Mouse (Mus musculus): ENCODE data around the gene Efcab5. TPM values are rescaled to one million over a fixed set of nuclear protein-coding genes. Genes with fewer than 3 reads are reported as not detected.
A peak's percentile ranks its signal among the peaks of the same experiment; 100 is the strongest.
"Not testable (repeated sequence)": the region's sequence is repeated elsewhere in the genome, so short reads cannot be mapped to it uniquely, and the experiment has no call there.

Efcab5 gene
- polyA plus RNA-seq, 1 experiment: 1.1 TPM

DNA sequence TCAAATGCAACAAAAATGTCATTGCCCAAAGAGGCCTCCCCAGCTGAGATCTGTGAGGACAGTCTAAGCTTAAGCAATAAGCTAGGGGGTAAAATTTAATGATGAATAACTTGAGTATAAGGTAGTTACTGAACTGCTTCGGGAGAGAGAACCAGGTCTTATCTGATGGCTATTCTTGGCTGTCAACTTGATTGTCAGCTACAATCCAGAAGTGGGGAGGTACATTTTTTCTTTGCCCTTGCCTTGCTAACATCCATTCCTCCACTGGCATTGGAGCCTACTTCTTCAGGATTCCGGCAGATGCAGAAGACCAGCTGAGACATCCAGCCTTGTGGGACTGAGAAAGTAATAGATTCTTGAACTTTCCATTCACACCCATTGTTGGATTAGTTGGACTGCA is 101.8 kb downstream of the Efcab5 start:
- no peaks in the 10 kb centered on the region for H3K4me1 ChIP-seq (ENCODE audit: control insufficient read depth, insufficient read depth, low read length)
- TF ChIP-seq CTCF (IDR thresholded peaks at IDR 0.05; ENCODE audit: control insufficient read depth, insufficient read depth, low read length) (no peak), POLR2A (IDR thresholded peaks at IDR 0.05; ENCODE audit: borderline replicate concordance, control insufficient read depth, low read depth, low read length) (no peak)
- no peak overlapping the region for H3K27ac ChIP-seq (ENCODE audit: control insufficient read depth, insufficient read depth, low read depth, low read length, poor library complexity)
- no peak overlapping the region for H3K4me3 ChIP-seq (replicated peaks; ENCODE audit: control insufficient read depth, low read depth, low read length)
- WGBS: 75% methylated on average over 2 of the region's 2 CpGs

DNA sequence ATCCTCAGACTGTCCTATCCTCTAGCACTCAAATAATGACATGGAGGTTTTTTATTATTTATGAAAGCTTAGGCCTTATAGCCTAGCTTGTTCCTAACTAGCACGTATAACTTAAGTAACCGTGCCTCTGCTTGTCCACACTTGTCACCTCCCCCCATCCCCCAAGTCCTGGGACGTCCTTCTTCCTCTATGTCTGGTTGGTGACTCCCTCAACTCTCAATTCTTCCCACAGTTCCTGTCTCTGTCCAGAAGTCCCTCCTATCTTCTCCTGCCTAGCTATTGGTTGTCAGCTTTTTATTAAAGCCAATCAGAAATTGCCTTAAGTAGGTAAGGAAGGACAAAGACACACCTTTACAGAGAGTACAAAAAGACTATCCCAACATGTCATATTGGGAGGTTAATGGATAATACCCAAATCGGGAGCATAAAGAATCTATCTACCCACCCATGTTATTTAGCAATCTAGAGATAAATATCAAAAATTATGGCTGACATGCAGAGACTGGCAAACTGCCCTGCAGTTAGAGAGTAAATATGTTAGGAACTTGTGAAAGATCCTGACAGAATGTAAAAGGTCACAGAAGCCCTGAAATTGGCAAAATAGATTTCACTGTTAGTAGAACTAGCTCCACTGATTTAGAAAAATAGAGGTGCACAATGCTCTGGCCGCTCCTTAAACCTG is 104.6 kb downstream of the Efcab5 start:
- TF ChIP-seq POLR2A (IDR thresholded peaks at IDR 0.05; ENCODE audit: borderline replicate concordance, control insufficient read depth, low read depth, low read length) (no peak), CTCF (IDR thresholded peaks at IDR 0.05; ENCODE audit: control insufficient read depth, insufficient read depth, low read length) (no peak)
- Histone ChIP-seq H3K4me1 (ENCODE audit: control insufficient read depth, insufficient read depth, low read length) (no peaks in the 10 kb centered on the region), H3K27ac (ENCODE audit: control insufficient read depth, insufficient read depth, low read depth, low read length, poor library complexity) (no peak overlapping the region), H3K4me3 (replicated peaks; ENCODE audit: control insufficient read depth, low read depth, low read length) (no peak overlapping the region)
- WGBS: 51% methylated on average over 5 of the region's 5 CpGs

DNA sequence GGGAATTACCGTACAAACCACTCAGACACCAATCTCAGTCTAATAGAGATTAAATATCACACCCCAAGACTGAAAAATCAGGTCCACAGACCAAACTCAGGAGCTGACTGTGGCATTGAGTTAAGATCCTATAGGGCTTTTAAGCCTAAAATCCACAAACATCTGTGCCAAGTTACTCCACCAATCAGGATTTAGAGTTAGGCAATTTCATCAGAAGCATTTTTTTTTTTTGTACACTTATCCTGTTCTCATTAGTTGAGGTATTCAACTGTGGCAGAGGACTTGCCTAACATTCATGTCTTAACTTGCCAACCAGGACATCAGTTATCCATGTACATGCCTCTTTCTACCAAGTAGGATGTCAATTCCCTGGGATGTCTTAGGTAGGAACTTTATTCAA is 109.4 kb downstream of the Efcab5 start:
- no peaks in the 10 kb centered on the region; the same call in 1 of the 2 replicates for H3K4me1 ChIP-seq (ENCODE audit: control insufficient read depth, insufficient read depth, low read length)
- TF ChIP-seq CTCF (IDR thresholded peaks at IDR 0.05; ENCODE audit: control insufficient read depth, insufficient read depth, low read length): no peak
- no peak overlapping the region for H3K27ac ChIP-seq (ENCODE audit: control insufficient read depth, insufficient read depth, low read depth, low read length, poor library complexity)
- 91% methylated on average over 1 of the region's 1 CpGs for WGBS
- no peak overlapping the region for H3K4me3 ChIP-seq (replicated peaks; ENCODE audit: control insufficient read depth, low read depth, low read length)

DNA sequence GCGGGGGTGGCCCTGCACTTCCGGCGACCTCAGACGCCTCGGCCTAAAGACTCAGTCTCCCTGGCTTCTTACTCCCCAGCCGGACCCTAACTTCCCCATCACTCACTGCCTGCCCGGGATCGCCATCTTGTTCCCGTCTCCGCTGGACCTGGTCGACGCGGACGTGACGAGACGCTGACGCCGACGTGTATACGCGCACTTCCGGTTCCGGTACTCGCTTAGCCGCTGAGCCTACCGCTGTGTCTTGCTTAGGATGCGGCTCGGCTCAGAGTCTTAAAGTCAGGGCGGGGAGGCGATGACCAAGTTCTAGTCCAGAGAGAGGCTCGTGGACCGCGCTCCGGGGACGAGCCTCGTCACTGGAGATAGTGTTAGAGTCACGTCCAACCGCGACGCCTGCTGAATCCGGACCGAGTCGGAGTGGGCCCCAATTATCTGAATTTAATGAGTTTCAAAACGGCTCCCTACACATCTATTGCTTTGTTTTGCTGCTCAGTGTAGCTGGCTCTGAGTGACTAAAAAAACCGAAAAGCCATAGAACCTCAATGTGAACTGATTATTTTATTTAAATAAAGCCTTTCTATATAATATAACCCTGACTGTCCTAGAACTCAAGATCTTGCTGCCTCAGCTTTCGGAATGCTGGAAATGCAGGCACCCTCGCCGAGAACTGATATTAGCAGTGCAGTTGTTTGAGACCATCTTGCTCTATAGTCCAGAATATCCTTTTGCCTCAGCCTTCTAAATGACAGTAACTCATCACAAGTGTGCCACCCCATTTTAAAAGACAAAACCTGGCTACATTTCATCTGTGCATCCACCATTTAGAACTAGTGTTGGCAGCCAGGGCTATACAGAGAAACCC is 110.3 kb downstream of the Efcab5 start, which contains the start of gene Nsrp1:
Nsrp1 (minus strand) TSS at position 163 of the 862 bp plus-strand sequence.
- no peaks in the 10 kb centered on the region; the same call in 1 of the 2 replicates for H3K4me1 ChIP-seq (ENCODE audit: control insufficient read depth, insufficient read depth, low read length)
- 5% methylated on average over 48 of the region's 48 CpGs for WGBS
- TF ChIP-seq POLR2A (IDR thresholded peaks at IDR 0.05; ENCODE audit: borderline replicate concordance, control insufficient read depth, low read depth, low read length) (peak; percentile 98; the same call in 1 of the 2 replicates), CTCF (IDR thresholded peaks at IDR 0.05; ENCODE audit: control insufficient read depth, insufficient read depth, low read length) (no peak)

DNA sequence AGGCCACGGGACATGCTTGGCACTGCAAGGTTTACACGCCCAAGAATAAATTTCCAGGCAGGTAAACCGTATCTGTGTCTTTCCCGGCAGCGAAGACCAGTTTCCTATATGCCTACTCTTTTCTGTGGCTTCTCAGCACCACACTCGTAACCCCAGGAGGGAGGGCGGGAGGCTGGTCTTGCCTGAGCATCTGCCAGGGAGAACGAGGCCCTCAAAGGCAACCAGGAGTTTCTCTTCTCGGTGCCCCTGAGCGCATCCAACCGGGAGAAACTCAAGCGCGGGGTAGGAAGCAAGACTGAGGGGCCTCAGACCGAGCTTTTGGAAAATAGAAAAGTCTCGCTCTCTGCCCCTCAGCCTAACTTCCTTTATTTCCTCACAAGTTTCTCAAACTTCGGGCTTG is 111.0 kb downstream of the Efcab5 start:
- WGBS: 1% methylated on average over 16 of the region's 16 CpGs
- no peaks in the 10 kb centered on the region; the same call in 1 of the 2 replicates for H3K4me1 ChIP-seq (ENCODE audit: control insufficient read depth, insufficient read depth, low read length)
- TF ChIP-seq CTCF (IDR thresholded peaks at IDR 0.05; ENCODE audit: control insufficient read depth, insufficient read depth, low read length) (no peak), POLR2A (IDR thresholded peaks at IDR 0.05; ENCODE audit: borderline replicate concordance, control insufficient read depth, low read depth, low read length) (no peak)
- H3K4me3 ChIP-seq (replicated peaks; ENCODE audit: control insufficient read depth, low read depth, low read length): peak overlapping the region; percentile 82
- H3K27ac ChIP-seq (ENCODE audit: control insufficient read depth, insufficient read depth, low read depth, low read length, poor library complexity): peak overlapping the region; percentile 85

More for the DNA sequence above, 110.3 kb downstream of the Efcab5 start, which contains the start of gene Nsrp1:
- peak within 1 kb of the TSS; percentile 85 for H3K27ac ChIP-seq (ENCODE audit: control insufficient read depth, insufficient read depth, low read depth, low read length, poor library complexity)
- H3K4me3 ChIP-seq (replicated peaks; ENCODE audit: control insufficient read depth, low read depth, low read length): peak within 1 kb of the TSS; percentile 82

DNA sequence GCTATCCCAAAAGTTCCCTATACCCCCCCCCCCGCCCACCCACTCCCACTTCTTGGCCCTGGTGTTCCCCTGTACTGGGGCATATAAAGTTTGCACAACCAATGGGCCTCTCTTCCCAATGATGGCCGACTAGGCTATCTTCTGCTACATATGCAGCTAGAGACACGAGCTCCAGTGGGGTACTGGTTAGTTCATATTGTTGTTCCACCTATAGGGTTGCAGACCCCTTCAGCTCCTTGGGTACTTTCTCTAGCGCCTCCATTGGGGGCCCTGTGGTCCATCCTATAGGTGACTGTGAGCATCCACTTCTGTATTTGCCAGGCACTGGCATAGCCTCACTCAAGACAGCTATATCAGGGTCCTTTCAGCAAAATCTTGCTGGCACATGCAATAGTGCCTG is 111.4 kb downstream of the Efcab5 start:
- not testable (repeated sequence) for H3K27ac ChIP-seq (ENCODE audit: control insufficient read depth, insufficient read depth, low read depth, low read length, poor library complexity); H3K4me1 ChIP-seq (ENCODE audit: control insufficient read depth, insufficient read depth, low read length)
- WGBS: 57% methylated on average over 4 of the region's 4 CpGs
- peak overlapping the region; percentile 82 for H3K4me3 ChIP-seq (replicated peaks; ENCODE audit: control insufficient read depth, low read depth, low read length)

DNA sequence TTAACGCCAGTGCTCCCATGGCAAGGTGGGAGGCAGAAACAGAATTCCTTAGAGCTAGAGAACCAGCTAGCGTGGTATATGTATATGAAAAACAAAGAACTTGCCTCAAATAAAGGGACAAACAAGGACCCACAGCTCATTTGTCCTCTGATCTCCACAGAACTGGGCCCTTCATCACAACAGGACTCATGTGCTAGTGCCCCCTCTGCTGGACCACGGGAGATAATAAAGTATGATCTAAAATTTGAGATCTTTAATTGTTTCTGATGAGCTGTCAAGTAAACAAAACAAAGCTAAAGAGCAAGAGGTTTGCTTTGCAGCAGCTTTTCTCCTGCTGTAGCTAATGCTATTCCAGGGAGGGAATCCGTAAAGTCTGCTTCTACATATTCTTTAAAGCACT is 118.0 kb downstream of the Efcab5 start:
- no peak for TF ChIP-seq POLR2A (IDR thresholded peaks at IDR 0.05; ENCODE audit: borderline replicate concordance, control insufficient read depth, low read depth, low read length)
- TF ChIP-seq CTCF (IDR thresholded peaks at IDR 0.05; ENCODE audit: control insufficient read depth, insufficient read depth, low read length): peak; percentile 35; the same call in 1 of the 2 replicates
- H3K27ac ChIP-seq (ENCODE audit: control insufficient read depth, insufficient read depth, low read depth, low read length, poor library complexity): no peak overlapping the region
- no peak overlapping the region for H3K4me3 ChIP-seq (replicated peaks; ENCODE audit: control insufficient read depth, low read depth, low read length)
- H3K4me1 ChIP-seq (ENCODE audit: control insufficient read depth, insufficient read depth, low read length): no peaks in the 10 kb centered on the region; the same call in 1 of the 2 replicates
- WGBS: 70% methylated on average over 4 of the region's 4 CpGs

DNA sequence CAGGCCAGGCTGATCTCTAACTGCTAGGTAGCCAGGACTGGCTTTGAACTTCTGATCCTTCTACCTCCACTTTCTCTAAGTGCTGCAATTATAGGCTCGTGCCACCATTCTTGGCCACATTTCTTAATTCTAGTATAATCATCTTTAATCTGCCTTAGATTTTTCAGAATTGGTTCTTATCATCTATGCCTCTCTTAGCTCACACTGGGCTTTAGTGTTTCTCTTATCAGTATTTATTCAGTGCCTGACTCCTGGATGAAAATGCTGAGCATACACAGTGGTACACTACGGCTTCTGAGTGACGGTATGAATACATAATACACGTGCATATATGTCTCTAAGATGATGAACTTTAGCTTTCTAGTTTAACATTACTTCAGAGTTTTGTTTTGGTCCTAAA is 119.9 kb downstream of the Efcab5 start:
- TF ChIP-seq POLR2A (IDR thresholded peaks at IDR 0.05; ENCODE audit: borderline replicate concordance, control insufficient read depth, low read depth, low read length): no peak
- no peak for TF ChIP-seq CTCF (IDR thresholded peaks at IDR 0.05; ENCODE audit: control insufficient read depth, insufficient read depth, low read length)
- 77% methylated on average over 4 of the region's 4 CpGs for WGBS
- Histone ChIP-seq H3K4me1 (ENCODE audit: control insufficient read depth, insufficient read depth, low read length) (no peaks in the 10 kb centered on the region), H3K4me3 (replicated peaks; ENCODE audit: control insufficient read depth, low read depth, low read length) (no peak overlapping the region), H3K27ac (ENCODE audit: control insufficient read depth, insufficient read depth, low read depth, low read length, poor library complexity) (no peak overlapping the region)
